10 mouse cellular contexts compared by ENCODE assay signal in the genomic region with DNA sequence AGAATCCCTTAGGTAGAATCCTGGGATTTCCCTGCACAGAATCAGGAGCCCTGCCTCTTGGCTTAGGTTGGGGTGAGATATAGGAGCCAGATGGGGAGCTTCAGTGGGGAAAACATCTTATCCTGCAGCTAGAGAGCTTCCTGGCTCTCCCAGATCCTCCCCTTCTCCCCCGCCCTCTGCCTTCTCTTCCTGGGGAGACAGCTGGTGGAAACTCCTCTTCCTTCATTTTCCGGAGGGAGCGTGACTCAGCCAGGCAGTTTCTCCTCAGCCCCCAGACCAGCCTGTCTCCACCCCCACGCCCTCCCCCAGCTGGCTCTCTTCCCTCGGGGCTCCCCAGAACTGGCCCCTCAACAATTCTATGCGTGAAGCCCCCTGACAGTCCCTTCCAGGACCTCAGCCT. TPM values are rescaled to one million over a fixed set of nuclear protein-coding genes. Genes with fewer than 3 reads are reported as not detected.
A peak's percentile ranks its signal among the peaks of the same experiment; 100 is the strongest.
DNase-seq lines count a peak whose midpoint lies in the region; ATAC-seq and TF ChIP-seq lines count a peak whose summit lies in the region.
"Had no signal": no experiment of that assay in that cellular context is flagged by ENCODE, and none has a peak within 500 bp of the region (broad histone marks: within the 10 kb centered on the region; RNA-seq: fewer than 3 reads in every experiment).

No protein-coding gene starts in this region.

- peak; percentile 81 for ATAC-seq in frontal cortex, adult (ENCODE audit: low TSS enrichment)
- ATAC-seq in midbrain, postnatal 0 days (ENCODE audit: low FRiP score): no peak
- ATAC-seq in midbrain, embryonic 11.5 days (ENCODE audit: low FRiP score): no peak
- peak; percentile 60; the same call in 1 of the 2 replicates for ATAC-seq in stomach, embryonic 15.5 days (ENCODE audit: insufficient read depth, low FRiP score, low read depth)
- ATAC-seq in erythroblast, adult 5-6 weeks (replicated peaks; ENCODE audit: low FRiP score, poor library complexity, severe bottlenecking): no peak
- ATAC-seq: CD4-positive, CD25-positive, alpha-beta regulatory T cell, adult 4 months had no signal

- H3K9ac ChIP-seq in midbrain, postnatal 0 days (replicated peaks; ENCODE audit: low read length, poor library complexity, severe bottlenecking): peak overlapping the region; percentile 24; the same call in 1 of the 2 replicates
- no peak overlapping the region for H3K9ac ChIP-seq in midbrain, embryonic 11.5 days (ENCODE audit: low read length)
- H3K9ac ChIP-seq in stomach, embryonic 15.5 days: no peak overlapping the region
- H3K9ac ChIP-seq: liver, embryonic 15.5 days had no signal

- no peaks in the 10 kb centered on the region for H3K27me3 ChIP-seq in midbrain, postnatal 0 days (ENCODE audit: insufficient read depth, low read length)
- no peaks in the 10 kb centered on the region for H3K27me3 ChIP-seq in midbrain, embryonic 11.5 days (ENCODE audit: control insufficient read depth, insufficient read depth, low read length)
- H3K27me3 ChIP-seq in stomach, embryonic 15.5 days (replicated peaks): no peaks in the 10 kb centered on the region
- H3K27me3 ChIP-seq: liver, embryonic 15.5 days had no signal

- no peak for DNase-seq in frontal cortex, postnatal 14 days (ENCODE audit: low spot score in 2 of 2)
- no peak for DNase-seq in midbrain, postnatal 0 days (ENCODE audit: low spot score)
- DNase-seq in midbrain, embryonic 11.5 days (ENCODE audit: low spot score, missing footprints): no peak
- peak; percentile 63 to 81 for DNase-seq in left cerebral cortex, adult 2 months (ENCODE audit: extremely low spot score in 1 of 2, low spot score in 2 of 2)
- no peak for DNase-seq in thymus, postnatal 14 days

- intact Hi-C loops in left cerebral cortex, adult 2 months (cut with DNase I): loop anchor here (1.0 kb wide), 2 partner anchors 19 to 41 kb away; no protein-coding TSS in a partner anchor

- no peak overlapping the region for H3K4me3 ChIP-seq in midbrain, postnatal 0 days (ENCODE audit: low read depth, low read length)
- H3K4me3 ChIP-seq in midbrain, embryonic 11.5 days (ENCODE audit: low read depth, low read length): no peak overlapping the region
- no peak overlapping the region for H3K4me3 ChIP-seq in left cerebral cortex, adult 2 months
- H3K4me3 ChIP-seq in stomach, embryonic 15.5 days (replicated peaks): no peak overlapping the region
- H3K4me3 ChIP-seq: liver, embryonic 15.5 days had no signal

- H3K9me3 ChIP-seq in midbrain, postnatal 0 days (ENCODE audit: low read length): no peaks in the 10 kb centered on the region
- no peaks in the 10 kb centered on the region for H3K9me3 ChIP-seq in midbrain, embryonic 11.5 days (ENCODE audit: control insufficient read depth, low read length)
- no peaks in the 10 kb centered on the region for H3K9me3 ChIP-seq in stomach, embryonic 15.5 days
- H3K9me3 ChIP-seq: liver, embryonic 15.5 days had no signal

- no peak overlapping the region for H3K27ac ChIP-seq in midbrain, postnatal 0 days (ENCODE audit: low read depth, low read length)
- no peak overlapping the region for H3K27ac ChIP-seq in midbrain, embryonic 11.5 days (ENCODE audit: low read depth, low read length)
- peak overlapping the region; percentile 76 for H3K27ac ChIP-seq in left cerebral cortex, adult 2 months
- H3K27ac ChIP-seq in stomach, embryonic 15.5 days: peak overlapping the region; percentile 93
- H3K27ac ChIP-seq: liver, embryonic 15.5 days had no signal

- no peak overlapping the region for H3K4me2 ChIP-seq in midbrain, postnatal 0 days (ENCODE audit: low read depth, low read length, poor library complexity, severe bottlenecking)
- H3K4me2 ChIP-seq in midbrain, embryonic 11.5 days: no peak overlapping the region
- H3K4me2 ChIP-seq in stomach, embryonic 15.5 days: peak overlapping the region; percentile 43
- H3K4me2 ChIP-seq: liver, embryonic 15.5 days had no signal

- TF ChIP-seq CTCF in midbrain, postnatal 0 days (IDR thresholded peaks at IDR 0.05): no peak
- TF ChIP-seq CTCF in left cerebral cortex, adult 2 months (IDR thresholded peaks at IDR 0.05): no peak

- no peaks in the 10 kb centered on the region for H3K36me3 ChIP-seq in midbrain, postnatal 0 days (ENCODE audit: insufficient read depth, low read length)
- no peaks in the 10 kb centered on the region for H3K36me3 ChIP-seq in midbrain, embryonic 11.5 days (ENCODE audit: control insufficient read depth, insufficient read depth, low read length)
- H3K36me3 ChIP-seq in stomach, embryonic 15.5 days: no peaks in the 10 kb centered on the region
- H3K36me3 ChIP-seq: liver, embryonic 15.5 days had no signal

- no peaks in the 10 kb centered on the region for H3K4me1 ChIP-seq in midbrain, postnatal 0 days (ENCODE audit: insufficient read depth, low read length)
- H3K4me1 ChIP-seq in midbrain, embryonic 11.5 days (ENCODE audit: control insufficient read depth, insufficient read depth, low read length): no peaks in the 10 kb centered on the region
- peaks cover 39% of the 10 kb centered on the region for H3K4me1 ChIP-seq in stomach, embryonic 15.5 days

- WGBS in midbrain, postnatal 0 days: 15% methylated on average over 5 of the region's 6 CpGs
- 17% methylated on average over 5 of the region's 6 CpGs for WGBS in midbrain, embryonic 11.5 days
- WGBS in stomach, embryonic 15.5 days: 15% methylated on average over 6 of the region's 6 CpGs

RNA-seq across cellular contexts. Expression of a gene that starts 12.2 kb away (rescaled TPM):
- 3.6 and 3.7 TPM in 2 replicates for total RNA-seq in midbrain, postnatal 0 days (2014; rRNA removed)
- 1.3 TPM in 2 replicates for polyA plus RNA-seq in midbrain, postnatal 0 days (2015; fragmentation: Nextera tagmentation; extraction: Ambion mirVana)
- polyA plus RNA-seq in midbrain, embryonic 11.5 days (2014; fragmentation: Nextera tagmentation; extraction: Ambion mirVana): 1.2 and 1.4 TPM in 2 replicates
- 100 to 1,000 TPM; 131 to 151 TPM for total RNA-seq in left cerebral cortex, adult 2 months (2021)
- polyA plus RNA-seq in stomach, embryonic 15.5 days (2015; fragmentation: Nextera tagmentation; extraction: Ambion mirVana): 4.3 and 4.4 TPM in 2 replicates
- 3.1 and 4.6 TPM in 2 replicates for total RNA-seq in erythroblast, adult 5-6 weeks (2015; ENCODE audit: low replicate concordance)
- 0.94 and 3.5 TPM in 2 replicates for total RNA-seq in erythroblast, adult 5-6 weeks (2017; ENCODE audit: low replicate concordance)

RNA-seq across cellular contexts. Expression of a gene that starts 43.5 kb away (rescaled TPM):
- 2.0 and 4.1 TPM in 2 replicates for total RNA-seq in midbrain, postnatal 0 days (2014; rRNA removed)
- 8.2 and 9.4 TPM in 2 replicates for polyA plus RNA-seq in midbrain, postnatal 0 days (2015; fragmentation: Nextera tagmentation; extraction: Ambion mirVana)
- polyA plus RNA-seq in midbrain, embryonic 11.5 days (2014; fragmentation: Nextera tagmentation; extraction: Ambion mirVana): 1.9 and 2.7 TPM in 2 replicates
- 10 to 100 TPM; 16.2 to 16.5 TPM for total RNA-seq in left cerebral cortex, adult 2 months (2021)
- polyA plus RNA-seq in stomach, embryonic 15.5 days (2015; fragmentation: Nextera tagmentation; extraction: Ambion mirVana): 4.3 and 4.4 TPM in 2 replicates
- total RNA-seq in erythroblast, adult 5-6 weeks (2015; ENCODE audit: low replicate concordance): 20.5 and 32.3 TPM in 2 replicates
- 23.8 and 24.4 TPM in 2 replicates for total RNA-seq in erythroblast, adult 5-6 weeks (2017; ENCODE audit: low replicate concordance)

RNA-seq across cellular contexts. Expression of a gene that starts 59.8 kb away (rescaled TPM):
- 118 and 132 TPM in 2 replicates for total RNA-seq in midbrain, postnatal 0 days (2014; rRNA removed)
- polyA plus RNA-seq in midbrain, postnatal 0 days (2015; fragmentation: Nextera tagmentation; extraction: Ambion mirVana): 124 and 126 TPM in 2 replicates
- 4.9 and 5.9 TPM in 2 replicates for polyA plus RNA-seq in midbrain, embryonic 11.5 days (2014; fragmentation: Nextera tagmentation; extraction: Ambion mirVana)
- 100 to 1,000 TPM; 122 TPM for total RNA-seq in left cerebral cortex, adult 2 months (2021)
- polyA plus RNA-seq in stomach, embryonic 15.5 days (2015; fragmentation: Nextera tagmentation; extraction: Ambion mirVana): 2.7 TPM in 2 replicates
- not detected in 2 replicates for total RNA-seq in erythroblast, adult 5-6 weeks (2015; ENCODE audit: low replicate concordance)
- total RNA-seq in erythroblast, adult 5-6 weeks (2017; ENCODE audit: low replicate concordance): not detected in 2 replicates
- polyA plus RNA-seq: CD4-positive, CD25-positive, alpha-beta regulatory T cell, adult 4 months had no signal

Comparison
In these comparisons a context has a peak if more than half of its experiments do, and no peak if none do; other contexts are left out.
1. ATAC-seq: peak in frontal cortex, adult (single experiment) and stomach, embryonic 15.5 days (single experiment); none in midbrain, postnatal 0 days (single experiment), midbrain, embryonic 11.5 days (single experiment) and erythroblast, adult 5-6 weeks (single experiment).
2. DNase-seq: peak in left cerebral cortex, adult 2 months (2 of 2); none in frontal cortex, postnatal 14 days (0 of 2), midbrain, postnatal 0 days (single experiment), midbrain, embryonic 11.5 days (single experiment) and thymus, postnatal 14 days (single experiment).
3. H3K27ac ChIP-seq: peak in left cerebral cortex, adult 2 months (single experiment) and stomach, embryonic 15.5 days (single experiment); none in midbrain, postnatal 0 days (single experiment) and midbrain, embryonic 11.5 days (single experiment).
4. RNA of a gene that starts 12.2 kb away (total RNA-seq): 131 to 151 TPM in left cerebral cortex, adult 2 months; 3.6 to 3.7 TPM in midbrain, postnatal 0 days and 0.94 to 4.6 TPM in erythroblast, adult 5-6 weeks; every median in the first group is over 10 times any median in the second.
5. RNA of a gene that starts 59.8 kb away (total RNA-seq): 122 TPM in left cerebral cortex, adult 2 months and 118 to 132 TPM in midbrain, postnatal 0 days; not detected in erythroblast, adult 5-6 weeks; every median in the first group is over 100 times any median in the second.